Mouse (Mus musculus): ENCODE data around the gene 1700007K13Rik.

DNA sequence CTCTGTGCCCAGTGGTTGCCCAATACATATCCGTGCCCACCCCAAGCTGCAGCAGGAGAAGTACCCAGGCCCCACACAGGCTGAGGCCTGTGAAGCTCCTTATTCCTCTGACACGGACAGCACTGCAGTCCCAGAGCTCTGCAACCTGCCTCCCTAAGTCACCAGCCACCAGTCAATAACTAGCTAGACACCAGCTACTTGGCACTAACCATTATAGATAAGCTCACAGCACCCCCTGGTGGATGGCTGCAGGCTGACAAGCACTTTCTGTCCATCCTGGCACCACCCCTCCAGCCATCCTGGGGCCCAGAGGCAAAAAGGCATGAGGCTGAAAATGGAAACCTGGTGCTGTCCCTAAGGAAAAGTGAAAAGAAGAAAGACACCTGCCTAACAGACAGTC is 48.1 kb downstream of the 1700007K13Rik start:
- TF ChIP-seq CTCF (IDR thresholded peaks at IDR 0.05; ENCODE audit: borderline replicate concordance, control insufficient read depth, extremely low read depth, insufficient read depth, low read length, poor library complexity) (peak; percentile 79; the same call in 1 of the 2 replicates), POLR2A (IDR thresholded peaks at IDR 0.05; ENCODE audit: control insufficient read depth, extremely low read depth, insufficient read depth, low read length, poor library complexity) (no peak)

Data from thymus, adult 2 months (tissue).